15 mouse cellular contexts compared by ENCODE assay signal in genomic region chr10:94546617-94547016, GRCm38 (mm10).
DNase-seq lines count a peak whose midpoint lies in the region; ATAC-seq and TF ChIP-seq lines count a peak whose summit lies in the region.
"Had no signal": no experiment of that assay in that cellular context is flagged by ENCODE, and none has a peak within 500 bp of the region (broad histone marks: within the 10 kb centered on the region; RNA-seq: fewer than 3 reads in every experiment).

No protein-coding gene starts in this region.

- TF ChIP-seq POLR2A in limb, embryonic 14.5 days (IDR thresholded peaks at IDR 0.05; ENCODE audit: borderline replicate concordance, extremely low read depth, insufficient read depth, insufficient read length), result no peak

- no peak overlapping the region for H3K4me3 ChIP-seq in heart, embryonic 10.5 days
- H3K4me3 ChIP-seq in intestine, postnatal 0 days (ENCODE audit: low read depth, low read length), result no peak overlapping the region
- no peak overlapping the region for H3K4me3 ChIP-seq in limb, embryonic 14.5 days (replicated peaks; ENCODE audit: low read length)
- no peak overlapping the region for H3K4me3 ChIP-seq in stomach, embryonic 14.5 days (ENCODE audit: low read depth, low read length)
- no peak overlapping the region for H3K4me3 ChIP-seq in midbrain, embryonic 14.5 days (replicated peaks; ENCODE audit: low read depth, low read length)
- H3K4me3 ChIP-seq: forebrain, embryonic 15.5 days; hindbrain, embryonic 10.5 days had no signal

- peaks cover 52% of the 10 kb centered on the region for H3K4me1 ChIP-seq in heart, embryonic 10.5 days
- H3K4me1 ChIP-seq in intestine, postnatal 0 days (replicated peaks; ENCODE audit: control insufficient read depth, insufficient read depth, low read length), result peaks cover 17% of the 10 kb centered on the region
- peaks cover 17% of the 10 kb centered on the region for H3K4me1 ChIP-seq in limb, embryonic 14.5 days (ENCODE audit: control insufficient read depth, insufficient read depth, low read length)
- peaks cover 17% of the 10 kb centered on the region for H3K4me1 ChIP-seq in stomach, embryonic 14.5 days (ENCODE audit: control insufficient read depth, insufficient read depth, low read length)
- H3K4me1 ChIP-seq in midbrain, embryonic 14.5 days (ENCODE audit: control insufficient read depth, insufficient read depth, low read length), result peaks cover 18% of the 10 kb centered on the region

- H3K4me2 ChIP-seq in intestine, postnatal 0 days (replicated peaks; ENCODE audit: low read depth), result no peak overlapping the region
- no peak overlapping the region for H3K4me2 ChIP-seq in limb, embryonic 14.5 days (replicated peaks; ENCODE audit: low read depth, low read length, severe bottlenecking)
- no peak overlapping the region for H3K4me2 ChIP-seq in stomach, embryonic 14.5 days (replicated peaks; ENCODE audit: low read depth, low read length)
- H3K4me2 ChIP-seq in midbrain, embryonic 14.5 days (ENCODE audit: low read length), result no peak overlapping the region
- H3K4me2 ChIP-seq: forebrain, embryonic 15.5 days had no signal

- no peak overlapping the region for H3K9ac ChIP-seq in intestine, postnatal 0 days (ENCODE audit: low read depth, low read length)
- no peak overlapping the region for H3K9ac ChIP-seq in limb, embryonic 14.5 days (ENCODE audit: low read depth, low read length, severe bottlenecking)
- H3K9ac ChIP-seq in stomach, embryonic 14.5 days (replicated peaks; ENCODE audit: low read depth, low read length), result no peak overlapping the region
- no peak overlapping the region for H3K9ac ChIP-seq in midbrain, embryonic 14.5 days (replicated peaks; ENCODE audit: low read length)

- peaks cover 3% of the 10 kb centered on the region; the same call in 1 of the 2 replicates for H3K9me3 ChIP-seq in heart, embryonic 10.5 days
- H3K9me3 ChIP-seq in intestine, postnatal 0 days (ENCODE audit: control insufficient read depth), result no peaks in the 10 kb centered on the region
- no peaks in the 10 kb centered on the region; the same call in 1 of the 2 replicates for H3K9me3 ChIP-seq in limb, embryonic 14.5 days (ENCODE audit: control insufficient read depth, low read length)
- no peaks in the 10 kb centered on the region for H3K9me3 ChIP-seq in stomach, embryonic 14.5 days (ENCODE audit: control insufficient read depth, low read depth, low read length)
- peaks cover under 1% of the 10 kb centered on the region; the same call in 1 of the 2 replicates for H3K9me3 ChIP-seq in midbrain, embryonic 14.5 days (ENCODE audit: control insufficient read depth, low read length)
- H3K9me3 ChIP-seq: forebrain, embryonic 15.5 days; hindbrain, embryonic 10.5 days had no signal

- no peaks in the 10 kb centered on the region; the same call in 1 of the 2 replicates for H3K36me3 ChIP-seq in heart, embryonic 10.5 days
- H3K36me3 ChIP-seq in intestine, postnatal 0 days (ENCODE audit: control insufficient read depth, insufficient read depth), result no peaks in the 10 kb centered on the region
- H3K36me3 ChIP-seq in limb, embryonic 14.5 days (ENCODE audit: control insufficient read depth, insufficient read depth, low read length), result no peaks in the 10 kb centered on the region
- no peaks in the 10 kb centered on the region for H3K36me3 ChIP-seq in stomach, embryonic 14.5 days (ENCODE audit: control insufficient read depth, insufficient read depth, low read length)
- no peaks in the 10 kb centered on the region for H3K36me3 ChIP-seq in midbrain, embryonic 14.5 days (ENCODE audit: control insufficient read depth, insufficient read depth, low read length)
- H3K36me3 ChIP-seq: forebrain, embryonic 15.5 days; hindbrain, embryonic 10.5 days had no signal

- intact Hi-C loops in heart, postnatal 36 days (cut with DNase I), result no loop called here
- intact Hi-C loops in left cerebral cortex, postnatal 36 days (cut with DNase I), result no loop called here

- DNase-seq in heart, embryonic 10.5 days (ENCODE audit: low spot score), result no peak
- DNase-seq in heart, postnatal 36 days, result no peak
- DNase-seq in limb, embryonic 14.5 days (ENCODE audit: low spot score), result no peak
- no peak for DNase-seq in left cerebral cortex, postnatal 36 days (ENCODE audit: low spot score in 2 of 2)
- DNase-seq in midbrain, embryonic 14.5 days, result no peak
- DNase-seq in urinary bladder, postnatal 25 days (ENCODE audit: low spot score), result no peak
- DNase-seq: cerebellum, postnatal 10 days; heart, adult 18-20 months; left cerebral cortex, postnatal 4 days; spleen, adult 18-20 months; thymus, adult 2 months had no signal

- 88% methylated on average over 6 of the region's 6 CpGs for whole genome bisulfite sequencing in heart, embryonic 10.5 days
- 47% methylated on average over 6 of the region's 6 CpGs for WGBS in intestine, postnatal 0 days
- 48% methylated on average over 6 of the region's 6 CpGs for WGBS in limb, embryonic 14.5 days
- WGBS in stomach, embryonic 14.5 days, result 67% methylated on average over 6 of the region's 6 CpGs
- WGBS in midbrain, embryonic 14.5 days, result 73% methylated on average over 6 of the region's 6 CpGs

- H3K27me3 ChIP-seq in heart, embryonic 10.5 days (ENCODE audit: insufficient read depth, poor library complexity, severe bottlenecking), result no peaks in the 10 kb centered on the region
- no peaks in the 10 kb centered on the region for H3K27me3 ChIP-seq in intestine, postnatal 0 days (replicated peaks; ENCODE audit: control insufficient read depth, insufficient read depth, low read length)
- H3K27me3 ChIP-seq in limb, embryonic 14.5 days (ENCODE audit: control insufficient read depth, insufficient read depth, low read length), result no peaks in the 10 kb centered on the region
- H3K27me3 ChIP-seq in stomach, embryonic 14.5 days (ENCODE audit: control insufficient read depth, insufficient read depth, low read length), result no peaks in the 10 kb centered on the region
- H3K27me3 ChIP-seq in midbrain, embryonic 14.5 days (ENCODE audit: control insufficient read depth, insufficient read depth, low read length), result no peaks in the 10 kb centered on the region
- H3K27me3 ChIP-seq: forebrain, embryonic 15.5 days had no signal

- 0 out of 2 replicates have a peak, but pooled peaks have one; percentile 28 for ATAC-seq in intestine, postnatal 0 days
- ATAC-seq in limb, embryonic 14.5 days (ENCODE audit: low FRiP score, low read depth), result no peak
- ATAC-seq in stomach, embryonic 14.5 days (ENCODE audit: insufficient number of reproducible peaks, insufficient read depth, low FRiP score, low read depth), result peak; percentile 57
- no peak for ATAC-seq in midbrain, embryonic 14.5 days (ENCODE audit: low FRiP score, low TSS enrichment)
- ATAC-seq: forebrain, embryonic 15.5 days had no signal

- TF ChIP-seq CTCF in intestine, postnatal 0 days (IDR thresholded peaks at IDR 0.05; ENCODE audit: low read depth), result peak; percentile 18; the same call in 1 of the 2 replicates

- H3K27ac ChIP-seq in heart, embryonic 10.5 days, result peak overlapping the region; percentile 84; the same call in 1 of the 2 replicates
- peak overlapping the region; percentile 90; the same call in 1 of the 2 replicates for H3K27ac ChIP-seq in intestine, postnatal 0 days (ENCODE audit: low read depth, low read length)
- H3K27ac ChIP-seq in limb, embryonic 14.5 days (replicated peaks; ENCODE audit: low read depth, low read length), result peak overlapping the region; percentile 45; the same call in 1 of the 2 replicates
- peak overlapping the region; percentile 28; the same call in 1 of the 2 replicates for H3K27ac ChIP-seq in stomach, embryonic 14.5 days (ENCODE audit: low read length)
- H3K27ac ChIP-seq in midbrain, embryonic 14.5 days (replicated peaks; ENCODE audit: low read depth, low read length), result no peak overlapping the region
- H3K27ac ChIP-seq: forebrain, embryonic 15.5 days; hindbrain, embryonic 10.5 days had no signal

Comparison
In these comparisons a context has a peak if more than half of its experiments do, and no peak if none do; other contexts are left out.
1. ATAC-seq: peak in intestine, postnatal 0 days (single experiment) and stomach, embryonic 14.5 days (single experiment); none in limb, embryonic 14.5 days (single experiment) and midbrain, embryonic 14.5 days (single experiment).